Mouse (Mus musculus): Measurements from ENCODE around the gene Psmd12. TPM values are rescaled to one million over a fixed set of nuclear protein-coding genes. Genes with fewer than 3 reads are reported as not detected.
A peak's percentile ranks its signal among the peaks of the same experiment; 100 is the strongest.

Psmd12 gene
- polyA plus RNA-seq, 1 experiment from 2014 or later, result 178 TPM

- peaks cover 13% of the 10 kb centered on the region for H3K36me3 ChIP-seq
- H3K4me1 ChIP-seq, result peaks cover 27% of the 10 kb centered on the region
- H3K27ac ChIP-seq, result no peak overlapping the region
- no peak overlapping the region for H3K4me2 ChIP-seq (replicated peaks)
- H3K27me3 ChIP-seq, result no peaks in the 10 kb centered on the region
- H3K4me3 ChIP-seq, result no peak overlapping the region
- H3K9me3 ChIP-seq, result no peaks in the 10 kb centered on the region
- 89% methylated on average over 4 of the region's 4 CpGs for WGBS
- no peak overlapping the region for H3K9ac ChIP-seq
- no peak for ATAC-seq (ENCODE audit: low FRiP score, low read depth)
Measured at GRCm38 (mm10) chr11:107465041-107465440, 14.2 kb upstream of the Psmd12 start.

- no peak overlapping the region for H3K4me2 ChIP-seq (replicated peaks)
- H3K9me3 ChIP-seq, result no peaks in the 10 kb centered on the region
- H3K4me1 ChIP-seq, result peaks cover 27% of the 10 kb centered on the region
- H3K36me3 ChIP-seq, result peaks cover 13% of the 10 kb centered on the region
- H3K9ac ChIP-seq, result no peak overlapping the region
- no peak for ATAC-seq (ENCODE audit: low FRiP score, low read depth)
- no peak overlapping the region for H3K27ac ChIP-seq
- H3K4me3 ChIP-seq, result no peak overlapping the region
- H3K27me3 ChIP-seq, result no peaks in the 10 kb centered on the region
- 37% methylated on average over 1 of the region's 1 CpGs for WGBS
Measured at GRCm38 (mm10) chr11:107465969-107466368, 13.3 kb upstream of the Psmd12 start.

GRCm38 (mm10) chr11:107466611-107467391 lies 12.5 kb upstream of the Psmd12 start:
- H3K4me1 ChIP-seq, result peaks cover 35% of the 10 kb centered on the region
- H3K36me3 ChIP-seq, result peaks cover 9% of the 10 kb centered on the region
- H3K9me3 ChIP-seq, result no peaks in the 10 kb centered on the region
- H3K4me3 ChIP-seq, result no peak overlapping the region
- H3K27me3 ChIP-seq, result no peaks in the 10 kb centered on the region
- no peak for ATAC-seq (ENCODE audit: low FRiP score, low read depth)
- no peak overlapping the region; the same call in 1 of the 2 replicates for H3K27ac ChIP-seq
- peak overlapping the region; percentile 2; the same call in 1 of the 2 replicates for H3K4me2 ChIP-seq (replicated peaks)
- 73% methylated on average over 6 of the region's 6 CpGs for WGBS
- no peak overlapping the region for H3K9ac ChIP-seq

- H3K4me1 ChIP-seq, result peaks cover 43% of the 10 kb centered on the region
- peak overlapping the region; percentile 76 for H3K4me2 ChIP-seq (replicated peaks)
- no peaks in the 10 kb centered on the region for H3K9me3 ChIP-seq
- H3K4me3 ChIP-seq, result peak overlapping the region; percentile 85
- H3K36me3 ChIP-seq, result peaks cover 5% of the 10 kb centered on the region
- H3K27ac ChIP-seq, result peak overlapping the region; percentile 96
- no peaks in the 10 kb centered on the region for H3K27me3 ChIP-seq
- H3K9ac ChIP-seq, result peak overlapping the region; percentile 94
- 17% methylated on average over 16 of the region's 16 CpGs for WGBS
- ATAC-seq (ENCODE audit: low FRiP score, low read depth), result no peak
Measured at GRCm38 (mm10) chr11:107468252-107469030, 10.8 kb upstream of the Psmd12 start.

GRCm38 (mm10) chr11:107469031-107469522 lies 10.2 kb upstream of the Psmd12 start:
- peak overlapping the region; percentile 96 for H3K27ac ChIP-seq
- H3K4me2 ChIP-seq (replicated peaks), result peak overlapping the region; percentile 76
- WGBS, result under 1% methylated on average over 37 of the region's 38 CpGs
- H3K4me1 ChIP-seq, result peaks cover 43% of the 10 kb centered on the region
- peaks cover 2% of the 10 kb centered on the region; the same call in 1 of the 2 replicates for H3K36me3 ChIP-seq
- peak overlapping the region; percentile 85 for H3K4me3 ChIP-seq
- H3K9ac ChIP-seq, result peak overlapping the region; percentile 94
- H3K27me3 ChIP-seq, result no peaks in the 10 kb centered on the region
- H3K9me3 ChIP-seq, result no peaks in the 10 kb centered on the region
- ATAC-seq (ENCODE audit: low FRiP score, low read depth), result peak; percentile 90

- Histone ChIP-seq H3K9ac (peak overlapping the region; percentile 94), H3K36me3 (no peaks in the 10 kb centered on the region), H3K9me3 (no peaks in the 10 kb centered on the region), H3K4me3 (peak overlapping the region; percentile 85), H3K4me1 (peaks cover 43% of the 10 kb centered on the region), H3K4me2 (replicated peaks) (peak overlapping the region; percentile 76), H3K27me3 (no peaks in the 10 kb centered on the region), H3K27ac (peak overlapping the region; percentile 96)
- peak; percentile 20 for ATAC-seq (ENCODE audit: low FRiP score, low read depth)
- WGBS, result 0% methylated on average over 59 of the region's 59 CpGs
Measured at GRCm38 (mm10) chr11:107469523-107470371, 9.5 kb upstream of the Psmd12 start.

- peak within 1 kb of the TSS; percentile 96 for H3K27ac ChIP-seq
Measured at GRCm38 (mm10) chr11:107470521-107471041, 8.7 kb upstream of the Psmd12 start, which contains the start of gene Pitpnc1. Pitpnc1 (minus strand) TSS chr11:107470699.

GRCm38 (mm10) chr11:107471071-107471720 lies 8.1 kb upstream of the Psmd12 start:
- H3K4me2 ChIP-seq (replicated peaks), result peak overlapping the region; percentile 76
- H3K4me1 ChIP-seq, result peaks cover 38% of the 10 kb centered on the region
- H3K27ac ChIP-seq, result peak overlapping the region; percentile 96
- WGBS, result 2% methylated on average over 11 of the region's 11 CpGs
- no peaks in the 10 kb centered on the region for H3K36me3 ChIP-seq
- ATAC-seq (ENCODE audit: low FRiP score, low read depth), result no peak
- H3K27me3 ChIP-seq, result no peaks in the 10 kb centered on the region
- H3K4me3 ChIP-seq, result peak overlapping the region; percentile 85
- peak overlapping the region; percentile 94 for H3K9ac ChIP-seq
- H3K9me3 ChIP-seq, result no peaks in the 10 kb centered on the region

More at GRCm38 (mm10) chr11:107470521-107471041, 8.7 kb upstream of the Psmd12 start, which contains the start of gene Pitpnc1:
- Histone ChIP-seq H3K36me3 (no peaks in the 10 kb centered on the region), H3K4me1 (peaks cover 43% of the 10 kb centered on the region), H3K4me3 (peak within 1 kb of the TSS; percentile 85), H3K27me3 (no peaks in the 10 kb centered on the region), H3K9me3 (no peaks in the 10 kb centered on the region), H3K9ac (peak within 1 kb of the TSS; percentile 94), H3K4me2 (replicated peaks) (peak within 1 kb of the TSS; percentile 76)
- peak; percentile 84 for ATAC-seq (ENCODE audit: low FRiP score, low read depth)
- WGBS, result under 1% methylated on average over 37 of the region's 37 CpGs

GRCm38 (mm10) chr11:107472304-107472703 lies 7.0 kb upstream of the Psmd12 start:
- H3K4me3 ChIP-seq, result no peak overlapping the region
- no peak overlapping the region for H3K4me2 ChIP-seq (replicated peaks)
- no peak for ATAC-seq (ENCODE audit: low FRiP score, low read depth)
- H3K27me3 ChIP-seq, result no peaks in the 10 kb centered on the region
- peaks cover 27% of the 10 kb centered on the region for H3K4me1 ChIP-seq
- H3K9ac ChIP-seq, result no peak overlapping the region
- 82% methylated on average over 3 of the region's 3 CpGs for WGBS
- no peaks in the 10 kb centered on the region for H3K9me3 ChIP-seq
- no peaks in the 10 kb centered on the region for H3K36me3 ChIP-seq
- 0 out of 2 replicates have a peak overlapping the region, but pooled peaks have one; percentile 96 for H3K27ac ChIP-seq

GRCm38 (mm10) chr11:107473137-107473820 lies 6.0 kb upstream of the Psmd12 start:
- H3K4me1 ChIP-seq, result peaks cover 21% of the 10 kb centered on the region
- ATAC-seq (ENCODE audit: low FRiP score, low read depth), result no peak
- H3K4me2 ChIP-seq (replicated peaks), result 0 out of 2 replicates have a peak overlapping the region, but pooled peaks have one; percentile 11
- peak overlapping the region; percentile 39; the same call in 1 of the 2 replicates for H3K27ac ChIP-seq
- no peak overlapping the region for H3K9ac ChIP-seq
- WGBS, result 23% methylated on average over 8 of the region's 8 CpGs
- no peaks in the 10 kb centered on the region for H3K9me3 ChIP-seq
- H3K27me3 ChIP-seq, result no peaks in the 10 kb centered on the region
- H3K4me3 ChIP-seq, result no peak overlapping the region
- H3K36me3 ChIP-seq, result no peaks in the 10 kb centered on the region

Measured in limb, embryonic 13.5 days (tissue).